29 mouse cellular contexts compared by ENCODE assay signal in genomic region chr3:66512408-66512807, GRCm38 (mm10).
DNase-seq lines count a peak whose midpoint lies in the region; ATAC-seq and TF ChIP-seq lines count a peak whose summit lies in the region.
"Had no signal": no experiment of that assay in that cellular context is flagged by ENCODE, and none has a peak within 500 bp of the region (broad histone marks: within the 10 kb centered on the region; RNA-seq: fewer than 3 reads in every experiment).

No protein-coding gene starts in this region.

- peak; percentile 34 for DNase-seq in A20 (ENCODE audit: low read depth, low spot score)
- no peak for DNase-seq in G1E (ENCODE audit: low spot score)
- no peak for DNase-seq in right cerebral cortex, adult 18-20 months
- DNase-seq in neural tube, embryonic 10.5 days (ENCODE audit: extremely low spot score, low spot score) = no peak
- DNase-seq in left cerebral cortex, postnatal 14 days (ENCODE audit: low spot score in 2 of 2) = no peak
- DNase-seq: adrenal gland, postnatal 10 days; adrenal gland, postnatal 36 days; cerebellum, adult 18-20 months; cerebellum, adult 9-10 months; cerebellum, postnatal 25 days; embryo, embryonic 11 days; gastrocnemius, postnatal 25 days; kidney, adult 18-20 months had no signal

- H3K27me3 ChIP-seq in G1E (ENCODE audit: insufficient read depth, low read length) = no peaks in the 10 kb centered on the region
- no peaks in the 10 kb centered on the region for H3K27me3 ChIP-seq in hindbrain, embryonic 16.5 days (replicated peaks; ENCODE audit: control insufficient read depth, insufficient read depth, low read length)
- H3K27me3 ChIP-seq: forebrain, embryonic 13.5 days; hindbrain, embryonic 13.5 days had no signal

- H3K4me2 ChIP-seq in hindbrain, embryonic 16.5 days (ENCODE audit: low read length) = no peak overlapping the region
- H3K4me2 ChIP-seq: embryonic facial prominence, embryonic 13.5 days; forebrain, embryonic 13.5 days; heart, embryonic 11.5 days; hindbrain, embryonic 13.5 days had no signal

- H3K4me1 ChIP-seq in G1E (ENCODE audit: insufficient read depth, low read depth, low read length) = peaks cover 3% of the 10 kb centered on the region; the same call in 1 of the 2 replicates
- no peaks in the 10 kb centered on the region for H3K4me1 ChIP-seq in hindbrain, embryonic 16.5 days (ENCODE audit: control insufficient read depth, insufficient read depth, low read depth, low read length)
- H3K4me1 ChIP-seq: forebrain, embryonic 13.5 days; hindbrain, embryonic 10.5 days; hindbrain, embryonic 13.5 days had no signal

- ATAC-seq in G1E (ENCODE audit: extremely low read depth, insufficient number of reproducible peaks, low FRiP score, poor library complexity, severe bottlenecking) = peak; percentile 70
- peak; percentile 98 for ATAC-seq in common myeloid progenitor, adult 5-6 weeks (replicated peaks; ENCODE audit: low read depth, poor library complexity, severe bottlenecking)
- ATAC-seq in megakaryocyte, adult 5-6 weeks (ENCODE audit: poor library complexity, severe bottlenecking) = peak; percentile 60
- ATAC-seq in hindbrain, embryonic 16.5 days = no peak
- ATAC-seq: CD4-positive, CD25-positive, alpha-beta regulatory T cell, adult 4 months; forebrain, embryonic 13.5 days; forebrain, embryonic 16.5 days; hindbrain, postnatal 0 days; inflammation-experienced regulatory T-cells, adult 6 months; intestine, embryonic 16.5 days; Patski had no signal

- no peak overlapping the region for H3K4me3 ChIP-seq in G1E (ENCODE audit: low read depth, low read length)
- H3K4me3 ChIP-seq in hindbrain, embryonic 16.5 days (ENCODE audit: low read length) = no peak overlapping the region
- H3K4me3 ChIP-seq: embryonic facial prominence, embryonic 10.5 days; embryonic facial prominence, embryonic 13.5 days; erythroblast, embryonic 14.5 days; forebrain, embryonic 13.5 days; hindbrain, embryonic 10.5 days; hindbrain, embryonic 13.5 days had no signal

- WGBS in hindbrain, embryonic 16.5 days = 100% methylated on average over 1 of the region's 1 CpGs

- H3K9me3 ChIP-seq in G1E (replicated peaks) = no peaks in the 10 kb centered on the region
- peaks cover 6% of the 10 kb centered on the region for H3K9me3 ChIP-seq in hindbrain, embryonic 16.5 days (ENCODE audit: control insufficient read depth, low read length)
- H3K9me3 ChIP-seq: embryonic facial prominence, embryonic 10.5 days; embryonic facial prominence, embryonic 13.5 days; forebrain, embryonic 13.5 days had no signal

- no peak for TF ChIP-seq CTCF in G1E (IDR thresholded peaks at IDR 0.05; ENCODE audit: low read depth, low read length)

- intact Hi-C loops in left cerebral cortex, postnatal 14 days (cut with DNase I) = no loop called here

- no peak overlapping the region for H3K27ac ChIP-seq in hindbrain, embryonic 16.5 days (ENCODE audit: low read depth, low read length)
- H3K27ac ChIP-seq: embryonic facial prominence, embryonic 10.5 days; embryonic facial prominence, embryonic 13.5 days; forebrain, embryonic 13.5 days; hindbrain, embryonic 10.5 days; hindbrain, embryonic 13.5 days; hindbrain, postnatal 0 days had no signal

- H3K36me3 ChIP-seq in G1E (replicated peaks) = no peaks in the 10 kb centered on the region
- H3K36me3 ChIP-seq in hindbrain, embryonic 16.5 days (ENCODE audit: control insufficient read depth, insufficient read depth, low read length) = no peaks in the 10 kb centered on the region
- H3K36me3 ChIP-seq: embryonic facial prominence, embryonic 10.5 days; embryonic facial prominence, embryonic 13.5 days; hindbrain, embryonic 10.5 days; hindbrain, embryonic 13.5 days had no signal

- no peak overlapping the region for H3K9ac ChIP-seq in hindbrain, embryonic 16.5 days (ENCODE audit: low read depth, low read length)
- H3K9ac ChIP-seq: embryonic facial prominence, embryonic 13.5 days; forebrain, embryonic 13.5 days; hindbrain, embryonic 13.5 days had no signal
